Mouse (Mus musculus) stomach, postnatal 0 days (tissue): ENCODE measurements around the gene Fbxo11.

Experiments used
- CTCF ChIP-seq: IDR thresholded peaks from 2 replicates; pipeline ENCODE4 v1.5.1; 2016; ENCODE audit warnings: antibody characterized with exemption, low read depth, mild to moderate bottlenecking, moderate library complexity
- EP300 ChIP-seq: optimal IDR thresholded peaks from 2 replicates; pipeline ENCODE3; 2016; ENCODE audit warnings: antibody characterized with exemption

DNA sequence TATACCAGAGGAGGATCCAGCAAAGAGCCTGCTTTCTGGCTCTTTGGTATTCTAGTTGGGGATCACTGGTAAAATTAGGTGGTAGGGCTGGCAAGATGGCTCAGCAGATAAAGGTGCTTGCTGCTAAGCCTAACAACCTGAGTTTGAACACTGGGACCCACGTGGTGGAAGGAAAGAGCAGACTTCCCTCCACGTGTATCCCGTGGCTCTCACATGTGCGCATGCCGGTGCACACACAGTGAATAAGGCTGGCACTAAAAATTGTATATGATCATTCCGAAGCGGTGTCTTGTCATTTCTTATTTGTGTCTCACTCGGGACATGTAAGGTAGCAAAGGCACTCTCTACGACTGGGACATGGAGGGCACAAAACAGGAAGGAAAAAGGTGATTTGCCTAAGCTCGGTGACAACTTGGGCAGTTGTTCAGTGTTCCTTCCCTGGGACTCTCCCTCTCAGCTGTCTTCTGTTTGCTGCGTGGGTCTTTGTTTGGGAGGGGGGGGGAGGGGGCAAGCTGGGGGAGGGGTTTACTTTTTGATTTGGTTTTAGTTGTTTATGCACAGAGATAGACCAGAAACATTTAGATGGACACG lies 31.8 kb upstream of the Fbxo11 start:
- no peak for TF ChIP-seq CTCF
- no peak for TF ChIP-seq EP300
